Comparison of ENCODE assay signal across 23 mouse cellular contexts in the genomic region with DNA sequence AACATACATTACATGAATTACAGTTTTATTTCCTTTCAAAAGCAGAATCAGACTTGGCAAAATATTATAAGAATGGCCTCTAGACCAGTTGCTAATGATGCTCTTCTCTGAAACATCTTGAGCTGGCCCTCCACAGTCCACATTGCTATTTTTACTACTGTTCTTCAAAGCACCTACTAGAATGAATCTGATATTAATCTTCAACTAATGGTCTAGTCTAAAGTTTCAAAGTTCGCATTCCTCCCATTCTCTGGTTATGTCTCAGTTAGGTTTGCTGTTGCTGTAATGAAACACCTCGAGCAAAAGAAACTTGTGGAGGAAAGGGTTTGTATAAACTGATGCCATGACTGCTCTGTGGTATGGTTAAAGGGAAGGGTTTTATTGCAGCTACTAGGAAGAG.
"Had no signal": no experiment of that assay in that cellular context is flagged by ENCODE, and none has a peak within 500 bp of the region (broad histone marks: within the 10 kb centered on the region; RNA-seq: fewer than 3 reads in every experiment).

No protein-coding gene starts in this region.

- H3K4me1 ChIP-seq: heart, embryonic 10.5 days; heart, embryonic 12.5 days; hindbrain, embryonic 10.5 days; hindbrain, embryonic 12.5 days; limb, embryonic 10.5 days; limb, embryonic 12.5 days; liver, embryonic 15.5 days had no signal

- H3K36me3 ChIP-seq: heart, embryonic 10.5 days; heart, embryonic 12.5 days; hindbrain, embryonic 10.5 days; hindbrain, embryonic 12.5 days; limb, embryonic 10.5 days; limb, embryonic 12.5 days; liver, embryonic 13.5 days; liver, embryonic 15.5 days had no signal

- H3K9ac ChIP-seq: heart, embryonic 12.5 days; hindbrain, embryonic 12.5 days; hindbrain, embryonic 14.5 days; limb, embryonic 12.5 days; liver, embryonic 13.5 days; liver, embryonic 15.5 days; liver, postnatal 0 days had no signal

- H3K4me3 ChIP-seq: heart, embryonic 10.5 days; heart, embryonic 12.5 days; hindbrain, embryonic 10.5 days; hindbrain, embryonic 12.5 days; left cerebral cortex, adult 2 months; limb, embryonic 10.5 days; limb, embryonic 12.5 days; liver, embryonic 13.5 days; liver, embryonic 15.5 days had no signal

- H3K4me2 ChIP-seq: heart, embryonic 12.5 days; hindbrain, embryonic 12.5 days; hindbrain, embryonic 14.5 days; limb, embryonic 12.5 days; liver, embryonic 11.5 days; liver, embryonic 13.5 days; liver, embryonic 15.5 days had no signal

- H3K9me3 ChIP-seq: heart, embryonic 10.5 days; heart, embryonic 12.5 days; hindbrain, embryonic 10.5 days; hindbrain, embryonic 12.5 days; limb, embryonic 10.5 days; limb, embryonic 12.5 days; liver, embryonic 13.5 days; liver, embryonic 15.5 days had no signal

- H3K27ac ChIP-seq: heart, embryonic 10.5 days; hindbrain, embryonic 10.5 days; hindbrain, embryonic 12.5 days; hindbrain, embryonic 14.5 days; left cerebral cortex, adult 2 months; limb, embryonic 10.5 days; limb, embryonic 12.5 days; liver, embryonic 13.5 days; liver, embryonic 15.5 days had no signal

- H3K27me3 ChIP-seq: hindbrain, embryonic 12.5 days; limb, embryonic 12.5 days; liver, embryonic 13.5 days; liver, embryonic 15.5 days had no signal

- DNase-seq: gastrocnemius, postnatal 14 days; gastrocnemius, postnatal 36 days; heart, adult 11 months; heart, postnatal 10 days; heart, postnatal 4 days; kidney, adult 11 months; kidney, postnatal 10 days; layer of hippocampus, adult 9-11 months; liver; liver, embryonic 13.5 days; liver, postnatal 0 days had no signal

- ATAC-seq: hindbrain, embryonic 16.5 days; inflammation-experienced regulatory T-cells, adult 6 months; liver, postnatal 0 days had no signal
